Mouse (Mus musculus) Patski (cell line): ENCODE measurements around the gene Agap2. TPM values are rescaled to one million over a fixed set of nuclear protein-coding genes. Genes with fewer than 3 reads are reported as not detected.

Experiments
- ATAC-seq: fragments of 100-300 bp; one replicate; pipeline ENCODE4 v1.8.0; 2021
- CTCF ChIA-PET: fragments of 350-600 bp; sonication (Branson Sonifier 250); formaldehyde crosslinking; loops from one replicate; lab custom pipeline; 2022; ENCODE audit warnings: inconsistent platforms; lab: Charles Lee
- POLR2A ChIA-PET: fragments of 350-600 bp; sonication (Branson Sonifier 250); formaldehyde crosslinking; loops from one replicate; lab custom pipeline; 2022; ENCODE audit warnings: antibody characterized with exemption, inconsistent platforms; lab: Charles Lee
- DNase-seq: peaks from one replicate; pipeline ENCODE4 v3.0.0-alpha.2; 2011; ENCODE audit warnings: low read depth, low spot score
- H3K27me3 ChIP-seq: fragments of 371-371 bp; one replicate; pipeline ENCODE4 v1.5.1; 2021
- CTCF ChIP-seq: fragments of 100-300 bp; IDR thresholded peaks from one replicate; pipeline ENCODE4 v1.5.1; 2021
- in situ Hi-C: fragments of 300-500 bp; cut with MboI; formaldehyde crosslinking; loops from 3 replicates; pipeline ENCODE4 v1.11.1; 2018; ENCODE audit warnings: low pct_unique_long_range_greater_than_20kb, mixed read lengths
- polyA plus RNA-seq: library from polyadenylated mRNA; unstranded; gene quantifications from one replicate; pipeline ENCODE4 v1.2.3, GENCODE M21; 2021

The Agap2 gene
- polyA plus RNA-seq, 1 experiment from 2014 or later: 1.4 TPM

DNA sequence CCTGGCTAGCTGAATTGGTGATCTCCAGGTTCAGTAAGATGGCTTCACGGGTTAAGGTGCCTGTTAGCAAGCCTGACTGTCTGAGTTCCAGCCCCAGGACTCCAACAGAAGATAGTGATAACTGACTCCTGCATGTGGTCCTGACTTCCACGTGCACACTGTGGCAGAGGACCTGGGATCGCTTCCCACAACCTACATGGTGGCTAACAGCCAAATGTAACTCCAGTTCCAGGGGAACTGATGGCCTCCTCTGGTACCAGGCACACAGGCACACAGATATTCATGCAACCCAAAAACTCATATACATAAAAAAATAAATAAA lies 33.1 kb downstream of the Agap2 start:
- ChIA-PET CTCF (interaction anchor here (1.2 to 1.7 kb wide), 2 partner anchors 10 to 15 kb away, joined by 3 read pairs; no protein-coding TSS in a partner anchor), POLR2A (no interaction called here)
- no peak for ATAC-seq
- TF ChIP-seq CTCF: no peak
- in situ Hi-C loops: no loop called here
- no peaks in the 10 kb centered on the region for H3K27me3 ChIP-seq
- no peak for DNase-seq

DNA sequence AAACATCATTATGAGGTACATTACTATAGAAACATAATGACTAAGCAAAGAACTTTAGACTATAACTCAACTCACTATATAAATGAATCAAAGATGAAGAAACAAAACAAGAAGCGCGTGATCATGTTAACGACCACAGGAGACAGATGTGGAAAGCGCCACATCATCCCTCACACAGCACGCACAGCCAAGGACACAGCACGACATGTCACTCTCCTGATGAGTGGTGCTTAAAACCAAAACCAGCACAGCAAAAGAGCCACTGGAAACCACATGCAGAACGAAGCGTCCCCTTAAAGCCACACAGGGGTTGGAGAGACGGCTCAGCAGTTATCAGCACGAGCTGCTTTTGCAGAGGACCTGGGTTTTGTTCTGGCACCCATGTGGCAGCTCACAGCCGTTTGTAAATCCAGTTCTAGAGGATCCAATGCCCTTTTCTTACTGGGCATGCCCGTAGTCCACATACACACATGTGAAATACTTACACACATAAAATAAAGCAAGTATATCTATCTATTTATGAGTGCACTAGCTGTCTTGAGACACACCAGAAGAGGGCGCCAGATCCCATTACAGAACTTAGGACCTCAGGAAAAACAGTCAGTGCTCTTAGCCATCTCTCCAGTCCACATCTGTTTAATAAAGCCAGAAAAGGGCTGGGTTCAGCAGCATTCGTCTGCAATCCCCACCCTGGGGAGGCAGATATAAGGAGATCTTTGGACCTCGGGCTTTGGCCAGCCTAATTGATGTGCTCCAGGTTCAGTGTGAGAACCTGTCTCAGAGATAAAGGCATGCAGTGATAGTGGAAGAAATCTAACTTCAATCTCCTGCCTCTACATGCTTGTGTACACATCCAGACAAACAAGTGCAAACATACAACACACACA lies 36.2 kb downstream of the Agap2 start:
- in situ Hi-C loops: loop anchor here (10.0 kb wide), 1 partner anchor 214 kb away; the partner anchor contains the start of gene Arhgap9
- no peaks in the 10 kb centered on the region for H3K27me3 ChIP-seq
- no peak for TF ChIP-seq CTCF
- ATAC-seq (no peak), DNase-seq (no peak)
- POLR2A ChIA-PET: no interaction called here
- CTCF ChIA-PET: no interaction called here

DNA sequence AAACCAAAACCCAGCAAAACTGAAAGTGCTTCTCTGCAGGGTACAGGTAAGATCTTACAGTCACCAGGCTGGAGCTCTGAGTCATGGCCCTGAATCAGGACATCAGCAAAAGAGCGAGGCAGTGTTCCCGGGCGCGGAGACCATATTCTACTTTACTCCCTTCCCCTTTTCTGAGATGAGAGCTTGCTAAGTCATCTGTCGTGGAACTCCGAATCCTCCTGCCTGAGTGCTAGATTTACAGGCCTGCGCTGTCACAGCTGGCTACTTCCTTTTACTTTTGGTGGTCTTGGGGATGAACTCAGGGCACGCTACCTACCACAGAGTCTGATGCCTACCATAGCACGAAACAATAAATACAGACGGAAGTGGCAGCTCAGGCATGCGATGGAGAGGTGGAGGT lies 39.3 kb downstream of the Agap2 start:
- ChIA-PET POLR2A (no interaction called here), CTCF (interaction anchor here (1.2 to 2.5 kb wide), 4 partner anchors 10 to 118 kb away, joined by 3 to 8 read pairs (median 4); no protein-coding TSS in a partner anchor)
- in situ Hi-C loops: loop anchor here (10.0 kb wide), 1 partner anchor 210 kb away; the partner anchor contains the start of gene Arhgap9

GRCm38 (mm10) chr10:127115068-127115467 lies 40.0 kb downstream of the Agap2 start:
- in situ Hi-C loops: loop anchor here (10.0 kb wide), 1 partner anchor 210 kb away; the partner anchor contains the start of gene Arhgap9
- ChIA-PET CTCF (interaction anchor here (1.6 to 2.5 kb wide), 2 partner anchors 9 to 16 kb away, joined by 6 to 8 read pairs; no protein-coding TSS in a partner anchor), POLR2A (no interaction called here)
- no peak for TF ChIP-seq CTCF
- ATAC-seq: no peak
- no peak for DNase-seq
- H3K27me3 ChIP-seq: no peaks in the 10 kb centered on the region

More for the DNA sequence above, 39.3 kb downstream of the Agap2 start:
- H3K27me3 ChIP-seq: no peaks in the 10 kb centered on the region
- TF ChIP-seq CTCF: no peak
- ATAC-seq: no peak
- DNase-seq: no peak

GRCm38 (mm10) chr10:127118470-127118869 lies 43.4 kb downstream of the Agap2 start:
- ATAC-seq (no peak), DNase-seq (no peak)
- in situ Hi-C loops: loop anchor here (10.0 kb wide), 1 partner anchor 206 kb away; the partner anchor contains the start of gene Arhgap9
- no peak for TF ChIP-seq CTCF
- ChIA-PET CTCF (no interaction called here), POLR2A (no interaction called here)
- H3K27me3 ChIP-seq: no peaks in the 10 kb centered on the region

DNA sequence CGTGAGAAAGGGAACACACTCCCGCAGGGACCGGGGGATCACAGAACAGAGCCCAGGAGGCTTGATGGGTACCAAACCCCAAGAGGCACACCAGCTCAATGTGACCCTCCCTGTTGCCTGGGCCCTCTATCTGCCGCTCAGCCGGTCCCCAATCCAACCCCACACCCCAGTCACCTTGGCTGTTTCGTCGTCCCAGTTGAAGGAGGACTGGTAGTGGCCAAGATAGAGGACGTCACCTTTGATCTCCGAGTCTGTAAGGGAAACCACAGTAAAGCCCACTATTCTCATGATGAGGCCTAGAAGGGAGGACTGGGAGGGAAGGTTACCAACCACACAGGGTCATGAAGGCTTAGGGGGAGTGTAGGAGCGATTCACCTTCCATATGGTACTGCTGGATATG lies 44.1 kb downstream of the Agap2 start:
- POLR2A ChIA-PET: no interaction called here
- TF ChIP-seq CTCF: no peak
- CTCF ChIA-PET: no interaction called here
- DNase-seq (no peak), ATAC-seq (no peak)
- in situ Hi-C loops: loop anchor here (10.0 kb wide), 1 partner anchor 206 kb away; the partner anchor contains the start of gene Arhgap9
- no peaks in the 10 kb centered on the region for H3K27me3 ChIP-seq

DNA sequence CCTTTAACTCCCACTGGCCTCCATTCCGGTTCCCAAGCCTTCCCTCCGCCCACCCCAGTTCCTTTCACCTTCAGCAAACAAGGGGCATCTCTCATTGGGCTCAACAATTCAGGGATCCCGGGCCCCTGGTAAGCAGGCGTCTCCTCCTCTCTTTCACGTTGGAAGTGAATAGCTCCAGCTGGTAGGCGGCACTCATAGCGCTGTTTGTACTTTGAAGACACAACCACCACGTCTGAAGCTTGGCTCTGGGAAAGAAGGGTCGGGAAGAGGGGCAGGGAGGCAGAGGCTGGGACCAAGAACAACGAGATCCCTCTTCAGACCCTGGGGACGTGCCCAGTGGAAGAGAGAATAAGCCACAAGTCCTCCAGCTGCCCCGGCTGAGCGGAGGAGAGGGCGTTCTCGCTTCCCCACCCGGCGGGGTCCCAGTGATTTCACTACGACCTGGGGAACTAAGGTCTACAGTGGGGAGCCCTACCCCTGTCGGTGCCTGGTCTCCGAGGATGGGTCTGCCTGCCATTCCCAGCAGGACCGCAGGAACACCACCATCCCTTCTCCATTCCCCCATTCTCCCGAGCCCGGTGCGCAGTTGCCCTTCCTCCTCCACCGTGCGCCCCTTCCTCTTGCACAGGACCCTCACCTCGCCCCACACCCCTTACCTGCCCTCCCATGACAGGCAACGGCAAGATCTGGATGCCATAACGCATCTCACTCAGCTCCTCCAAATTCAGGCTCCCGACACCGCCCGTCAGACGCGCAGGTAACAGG lies 45.4 kb downstream of the Agap2 start:
- ATAC-seq (no peak), DNase-seq (no peak)
- in situ Hi-C loops: no loop called here
- H3K27me3 ChIP-seq: no peaks in the 10 kb centered on the region
- POLR2A ChIA-PET: no interaction called here
- CTCF ChIA-PET: interaction anchor here (0.9 kb wide), 1 partner anchor 50 kb away, joined by 4 read pairs; no protein-coding TSS in a partner anchor
- no peak for TF ChIP-seq CTCF

DNA sequence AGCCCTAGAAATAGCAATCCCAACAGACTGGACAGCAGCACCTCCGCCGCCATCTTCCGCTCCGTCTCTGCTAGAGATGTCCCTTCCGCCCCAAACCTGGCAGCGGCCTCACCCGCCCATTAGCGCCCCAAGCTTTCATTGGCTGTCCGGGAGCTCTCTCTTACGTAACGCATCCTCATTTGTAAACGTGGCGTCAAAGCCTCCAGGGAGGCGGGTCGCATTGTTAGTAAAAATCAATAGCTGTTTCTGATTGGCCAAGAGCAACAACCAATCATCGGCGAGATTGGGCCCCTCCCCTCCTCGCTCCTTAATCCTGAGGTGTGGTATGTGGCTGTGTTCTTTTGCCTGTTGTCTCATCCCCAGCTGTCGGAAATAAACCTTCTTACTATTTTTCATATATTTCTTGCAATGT lies 46.0 kb downstream of the Agap2 start, which contains the start of gene Os9:
TSS of gene Os9 (minus strand) at position 66 of the 412 bp plus-strand sequence.
- ChIA-PET POLR2A (no interaction called here), CTCF (interaction anchor here (0.9 kb wide), 1 partner anchor 49 kb away, joined by 4 read pairs; no protein-coding TSS in a partner anchor)
- H3K27me3 ChIP-seq: no peaks in the 10 kb centered on the region
- in situ Hi-C loops: no loop called here
- TF ChIP-seq CTCF: no peak
- ATAC-seq (peak; percentile 89), DNase-seq (peak; percentile 89)

- ATAC-seq: no peak
These were observed 46.9 kb downstream of the Agap2 start for GRCm38 (mm10) chr10:127122018-127122417.

More at GRCm38 (mm10) chr10:127122018-127122417, 46.9 kb downstream of the Agap2 start:
- no peak for DNase-seq
- ChIA-PET POLR2A (interaction anchor here (0.5 kb wide), 1 partner anchor 329 kb away, joined by 4 read pairs; no protein-coding TSS in a partner anchor), CTCF (interaction anchor here (1.5 to 4.0 kb wide), 4 partner anchors 12 to 107 kb away, joined by 3 to 41 read pairs (median 20); no protein-coding TSS in a partner anchor)
- in situ Hi-C loops: no loop called here
- no peaks in the 10 kb centered on the region for H3K27me3 ChIP-seq
- TF ChIP-seq CTCF: no peak
